ENCODE assay signal across 24 mouse cellular contexts in the genomic region with DNA sequence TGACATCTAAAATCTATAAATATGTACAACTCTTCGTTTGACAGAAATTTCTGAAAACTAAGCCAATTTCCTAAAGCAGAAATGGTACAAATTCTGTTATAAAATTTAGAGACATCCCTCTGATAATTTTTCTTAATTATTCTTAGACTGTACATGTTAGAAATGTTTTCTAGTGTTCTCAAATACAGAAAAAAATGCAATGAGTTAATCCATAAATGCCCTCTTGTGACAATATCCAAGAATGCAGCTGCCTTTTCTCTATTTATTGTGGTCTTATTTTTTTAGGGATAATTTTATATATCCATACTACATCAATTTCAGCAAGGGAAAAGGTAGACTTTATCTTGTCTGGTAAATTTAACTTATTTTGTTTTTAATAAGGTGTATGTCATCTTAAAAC.
A peak's percentile ranks its signal among the peaks of the same experiment; 100 is the strongest.
DNase-seq lines count a peak whose midpoint lies in the region; ATAC-seq and TF ChIP-seq lines count a peak whose summit lies in the region.
"Had no signal": no experiment of that assay in that cellular context is flagged by ENCODE, and none has a peak within 500 bp of the region (broad histone marks: within the 10 kb centered on the region; RNA-seq: fewer than 3 reads in every experiment).

No protein-coding gene starts in this region.

- no peaks in the 10 kb centered on the region for H3K27me3 ChIP-seq in kidney, postnatal 0 days (ENCODE audit: insufficient read depth, low read length)
- no peaks in the 10 kb centered on the region for H3K27me3 ChIP-seq in kidney, embryonic 14.5 days (ENCODE audit: control insufficient read depth, insufficient read depth, low read length)
- H3K27me3 ChIP-seq: hindbrain, embryonic 12.5 days; liver, embryonic 15.5 days; neural tube, embryonic 12.5 days had no signal

- TF ChIP-seq CTCF in kidney, postnatal 0 days (IDR thresholded peaks at IDR 0.05; ENCODE audit: low read depth): peak; percentile 20; the same call in 1 of the 2 replicates

- H3K4me1 ChIP-seq in kidney, postnatal 0 days (replicated peaks; ENCODE audit: insufficient read depth, low read length): no peaks in the 10 kb centered on the region
- H3K4me1 ChIP-seq in kidney, embryonic 14.5 days (ENCODE audit: control insufficient read depth, insufficient read depth, low read length): no peaks in the 10 kb centered on the region
- H3K4me1 ChIP-seq: embryonic facial prominence, embryonic 10.5 days; forebrain, embryonic 10.5 days; hindbrain, embryonic 12.5 days; limb, embryonic 10.5 days; liver, embryonic 15.5 days; neural tube, embryonic 12.5 days had no signal

- H3K9me3 ChIP-seq in kidney, postnatal 0 days (replicated peaks; ENCODE audit: low read length): no peaks in the 10 kb centered on the region
- no peaks in the 10 kb centered on the region for H3K9me3 ChIP-seq in kidney, embryonic 14.5 days (ENCODE audit: control insufficient read depth, low read length)
- H3K9me3 ChIP-seq: embryonic facial prominence, embryonic 10.5 days; forebrain, embryonic 10.5 days; hindbrain, embryonic 12.5 days; limb, embryonic 10.5 days; liver, embryonic 15.5 days; neural tube, embryonic 12.5 days had no signal

- H3K4me2 ChIP-seq in kidney, postnatal 0 days (ENCODE audit: low read length): no peak overlapping the region
- no peak overlapping the region for H3K4me2 ChIP-seq in kidney, embryonic 14.5 days (replicated peaks; ENCODE audit: low read depth, low read length)
- H3K4me2 ChIP-seq: hindbrain, embryonic 12.5 days; liver, embryonic 15.5 days; neural tube, embryonic 12.5 days had no signal

- ATAC-seq in kidney, postnatal 0 days (replicated peaks; ENCODE audit: low FRiP score, low read depth): no peak
- no peak for ATAC-seq in kidney, embryonic 14.5 days (ENCODE audit: low FRiP score, low TSS enrichment)
- no peak for ATAC-seq in CD4-positive, CD25-positive, alpha-beta regulatory T cell, adult 4 months
- ATAC-seq: inflammation-experienced regulatory T-cells, adult 6 months had no signal

- intact Hi-C loops in left cerebral cortex, postnatal 14 days (cut with DNase I): loop anchor here (5.0 to 10.0 kb wide), 2 partner anchors 327 to 909 kb away; no protein-coding TSS in a partner anchor

- H3K36me3 ChIP-seq in kidney, postnatal 0 days (ENCODE audit: insufficient read depth, low read length): no peaks in the 10 kb centered on the region
- no peaks in the 10 kb centered on the region for H3K36me3 ChIP-seq in kidney, embryonic 14.5 days (ENCODE audit: control insufficient read depth, insufficient read depth, low read length)
- H3K36me3 ChIP-seq: embryonic facial prominence, embryonic 10.5 days; forebrain, embryonic 10.5 days; hindbrain, embryonic 12.5 days; limb, embryonic 10.5 days; liver, embryonic 15.5 days; neural tube, embryonic 12.5 days had no signal

- no peak for DNase-seq in kidney, postnatal 0 days (ENCODE audit: low spot score)
- peak; percentile 13 to 25 for DNase-seq in left cerebral cortex, postnatal 14 days (ENCODE audit: low spot score in 2 of 2)
- no peak for DNase-seq in left cerebral cortex, adult 18-20 months (ENCODE audit: low spot score in 2 of 2)
- DNase-seq in 3T3-L1 (ENCODE audit: low read depth, low spot score) (peak; percentile 37), NIH3T3 (ENCODE audit: low read depth) (peak; percentile 62)
- no peak for DNase-seq in thymus, postnatal 36 days
- DNase-seq: adrenal gland, postnatal 14 days; cerebellum, adult 11-12 months; gastrocnemius, adult 2 months; kidney, adult 8-10 months; kidney, postnatal 25 days; layer of hippocampus, adult 9-11 months; liver; thymus, adult 18-20 months had no signal

- H3K9ac ChIP-seq in kidney, postnatal 0 days (ENCODE audit: low read depth, low read length): no peak overlapping the region
- H3K9ac ChIP-seq in kidney, embryonic 14.5 days (ENCODE audit: low read depth, low read length): no peak overlapping the region
- H3K9ac ChIP-seq: hindbrain, embryonic 12.5 days; liver, embryonic 15.5 days; neural tube, embryonic 12.5 days had no signal

- 52% methylated on average over 1 of the region's 1 CpGs for WGBS in kidney, postnatal 0 days
- 67% methylated on average over 1 of the region's 1 CpGs for WGBS in kidney, embryonic 14.5 days

- H3K4me3 ChIP-seq in kidney, postnatal 0 days (replicated peaks; ENCODE audit: low read depth, low read length): no peak overlapping the region
- no peak overlapping the region for H3K4me3 ChIP-seq in kidney, embryonic 14.5 days (ENCODE audit: low read length)
- H3K4me3 ChIP-seq: embryonic facial prominence, embryonic 10.5 days; forebrain, embryonic 10.5 days; gastrocnemius, adult 2 months; hindbrain, embryonic 12.5 days; limb, embryonic 10.5 days; liver, embryonic 15.5 days; neural tube, embryonic 12.5 days had no signal

- H3K27ac ChIP-seq in kidney, postnatal 0 days: no peak overlapping the region
- no peak overlapping the region for H3K27ac ChIP-seq in kidney, embryonic 14.5 days (ENCODE audit: low read depth, low read length)
- H3K27ac ChIP-seq: embryonic facial prominence, embryonic 10.5 days; forebrain, embryonic 10.5 days; gastrocnemius, adult 2 months; hindbrain, embryonic 12.5 days; limb, embryonic 10.5 days; liver, embryonic 15.5 days; macrophage; neural tube, embryonic 12.5 days had no signal

Comparison
In these comparisons a context has a peak if more than half of its experiments do, and no peak if none do; other contexts are left out.
1. DNase-seq: peak in left cerebral cortex, postnatal 14 days (2 of 2), 3T3-L1 (single experiment) and NIH3T3 (single experiment); none in kidney, postnatal 0 days (single experiment), left cerebral cortex, adult 18-20 months (0 of 2) and thymus, postnatal 36 days (0 of 2).